Mouse (Mus musculus) embryonic facial prominence, embryonic 11.5 days (tissue): ENCODE data around the gene Pde4b. TPM values are rescaled to one million over a fixed set of nuclear protein-coding genes. Genes with fewer than 3 reads are reported as not detected.

Source experiments
- ATAC-seq: fragments of 200-750 bp; cut with Nextera tagmentation; replicated peaks from 2 replicates; pipeline ENCODE4 v1.8.0; 2017; ENCODE audit warnings: low read depth; ENCODE audit not compliant: insufficient number of reproducible peaks, low FRiP score, low TSS enrichment
- DNase-seq: peaks from one replicate; pipeline ENCODE4 v3.0.0-alpha.2; 2015; ENCODE audit warnings: low spot score
- H3K27ac ChIP-seq: fragments of 300-500 bp; sonication (generic); replicated peaks from 2 replicates; pipeline ENCODE4 v1.5.1; 2014; ENCODE audit warnings: mild to moderate bottlenecking, low read depth, low read length, control low read depth
- H3K27me3 ChIP-seq: fragments of 300-500 bp; sonication (generic); 2 replicates; pipeline ENCODE4 v1.6.1; 2014; ENCODE audit warnings: mild to moderate bottlenecking, low read length, moderate library complexity, mixed read lengths; ENCODE audit not compliant: control insufficient read depth, insufficient read depth
- H3K36me3 ChIP-seq: fragments of 300-500 bp; sonication (generic); replicated peaks from 2 replicates; pipeline ENCODE4 v1.6.1; 2014; ENCODE audit warnings: low read depth, mild to moderate bottlenecking, low read length, moderate library complexity, mixed read lengths; ENCODE audit not compliant: control insufficient read depth, insufficient read depth
- H3K4me1 ChIP-seq: fragments of 300-500 bp; sonication (generic); 2 replicates; pipeline ENCODE4 v1.6.1; 2014; ENCODE audit warnings: low read length, mixed read lengths; ENCODE audit not compliant: control insufficient read depth, insufficient read depth
- H3K4me2 ChIP-seq: fragments of 300-500 bp; sonication (generic); 2 replicates; pipeline ENCODE4 v1.6.1; 2014; ENCODE audit warnings: low read depth, mild to moderate bottlenecking, control low read depth, low read length, moderate library complexity
- H3K4me3 ChIP-seq: fragments of 300-500 bp; sonication (generic); 2 replicates; pipeline ENCODE4 v1.5.1; 2014; ENCODE audit warnings: low read depth, low read length, control low read depth
- H3K9ac ChIP-seq: fragments of 300-500 bp; sonication (generic); replicated peaks from 2 replicates; pipeline ENCODE4 v1.6.1; 2014; ENCODE audit warnings: mild to moderate bottlenecking, control low read depth, low read length
- H3K9me3 ChIP-seq: fragments of 300-500 bp; sonication (generic); replicated peaks from 2 replicates; pipeline ENCODE4 v1.6.1; 2016; ENCODE audit warnings: mild to moderate bottlenecking, low read length, inconsistent platforms, mixed read lengths; ENCODE audit not compliant: control insufficient read depth
- WGBS: fragments of 180-500 bp; shearing (Covaris S2); extraction: QIAGEN DNeasy Blood & Tissue Kit; methylation state at CpG from one replicate; pipeline ENCODE4 v1.1.7; 2014; 5-methylcytosine and 5-hydroxymethylcytosine counted together
- polyA plus RNA-seq: library from polyadenylated mRNA; unstranded; fragments of >200 nt; fragmentation: Nextera tagmentation; extraction: Ambion mirVana; gene quantifications from 2 replicates; pipeline ENCODE4 v1.2.1, GENCODE M21; 2014

Pde4b gene
- polyA plus RNA-seq, 1 experiment from 2014 or later = 10.3 TPM

- Histone ChIP-seq H3K9ac (no peak overlapping the region), H3K4me1 (no peaks in the 10 kb centered on the region), H3K36me3 (no peaks in the 10 kb centered on the region), H3K9me3 (no peaks in the 10 kb centered on the region), H3K4me2 (no peak overlapping the region), H3K4me3 (no peak overlapping the region), H3K27me3 (no peaks in the 10 kb centered on the region), H3K27ac (no peak overlapping the region)
- no peak for ATAC-seq
- DNase-seq = no peak
- WGBS = 83% methylated on average over 4 of the region's 4 CpGs
Measured at GRCm38 (mm10) chr4:102332885-102333284, 245.5 kb downstream of the Pde4b start.

- no peak overlapping the region for H3K9ac ChIP-seq
- H3K9me3 ChIP-seq = no peaks in the 10 kb centered on the region
- no peak overlapping the region for H3K4me2 ChIP-seq
- DNase-seq (no peak), ATAC-seq (no peak)
- no peaks in the 10 kb centered on the region for H3K36me3 ChIP-seq
- H3K27ac ChIP-seq = no peak overlapping the region
- WGBS = 76% methylated on average over 4 of the region's 4 CpGs
- no peaks in the 10 kb centered on the region for H3K27me3 ChIP-seq
- no peaks in the 10 kb centered on the region for H3K4me1 ChIP-seq
- H3K4me3 ChIP-seq = no peak overlapping the region
Measured at GRCm38 (mm10) chr4:102346911-102347492, 259.7 kb downstream of the Pde4b start.

GRCm38 (mm10) chr4:102351476-102352475, 264.4 kb downstream of the Pde4b start:
- H3K4me1 ChIP-seq = no peaks in the 10 kb centered on the region
- DNase-seq (no peak), ATAC-seq (no peak)
- no peaks in the 10 kb centered on the region for H3K36me3 ChIP-seq
- H3K4me2 ChIP-seq = no peak overlapping the region
- no peaks in the 10 kb centered on the region for H3K27me3 ChIP-seq
- H3K4me3 ChIP-seq = no peak overlapping the region
- H3K9ac ChIP-seq = no peak overlapping the region
- no peak overlapping the region for H3K27ac ChIP-seq
- 74% methylated on average over 1 of the region's 1 CpGs for WGBS
- H3K9me3 ChIP-seq = no peaks in the 10 kb centered on the region

- H3K9ac ChIP-seq = no peak overlapping the region
- H3K27ac ChIP-seq = no peak overlapping the region
- DNase-seq (no peak), ATAC-seq (no peak)
- H3K27me3 ChIP-seq = no peaks in the 10 kb centered on the region
- H3K4me3 ChIP-seq = no peak overlapping the region
- no peak overlapping the region for H3K4me2 ChIP-seq
- H3K4me1 ChIP-seq = no peaks in the 10 kb centered on the region
- no peaks in the 10 kb centered on the region for H3K36me3 ChIP-seq
- WGBS = 99% methylated on average over 3 of the region's 3 CpGs
- H3K9me3 ChIP-seq = no peaks in the 10 kb centered on the region
Measured at GRCm38 (mm10) chr4:102353641-102354403, 266.5 kb downstream of the Pde4b start.

- Histone ChIP-seq H3K9me3 (no peaks in the 10 kb centered on the region), H3K27ac (no peak overlapping the region), H3K36me3 (no peaks in the 10 kb centered on the region), H3K4me3 (no peak overlapping the region), H3K4me1 (no peaks in the 10 kb centered on the region), H3K27me3 (no peaks in the 10 kb centered on the region), H3K9ac (no peak overlapping the region), H3K4me2 (no peak overlapping the region)
- ATAC-seq = no peak
- DNase-seq = no peak
- WGBS = 50% methylated on average over 9 of the region's 9 CpGs
Measured at GRCm38 (mm10) chr4:102368105-102368735, 280.9 kb downstream of the Pde4b start.

- no peak for ATAC-seq
- Histone ChIP-seq H3K4me2 (no peak overlapping the region), H3K9me3 (no peaks in the 10 kb centered on the region), H3K27ac (no peak overlapping the region), H3K9ac (no peak overlapping the region), H3K36me3 (no peaks in the 10 kb centered on the region), H3K4me3 (no peak overlapping the region), H3K27me3 (no peaks in the 10 kb centered on the region), H3K4me1 (no peaks in the 10 kb centered on the region)
- 66% methylated on average over 5 of the region's 5 CpGs for WGBS
- DNase-seq = no peak
Measured at GRCm38 (mm10) chr4:102374614-102375013, 287.3 kb downstream of the Pde4b start.

GRCm38 (mm10) chr4:102382763-102383505, 295.6 kb downstream of the Pde4b start:
- H3K4me1 ChIP-seq = no peaks in the 10 kb centered on the region
- no peak for ATAC-seq
- H3K9ac ChIP-seq = no peak overlapping the region
- no peaks in the 10 kb centered on the region for H3K27me3 ChIP-seq
- H3K4me3 ChIP-seq = no peak overlapping the region
- H3K27ac ChIP-seq = no peak overlapping the region
- 81% methylated on average over 1 of the region's 1 CpGs for WGBS
- no peaks in the 10 kb centered on the region for H3K36me3 ChIP-seq
- H3K9me3 ChIP-seq = no peaks in the 10 kb centered on the region
- no peak overlapping the region for H3K4me2 ChIP-seq
- no peak for DNase-seq
